Mouse (Mus musculus) heart, embryonic 16.5 days (tissue): ENCODE data around the gene Akr1e1. TPM values are rescaled to one million over a fixed set of nuclear protein-coding genes. Genes with fewer than 3 reads are reported as not detected.
"Not testable (repeated sequence)": the region's sequence is repeated elsewhere in the genome, so short reads cannot be mapped to it uniquely, and the experiment has no call there.

ENCODE experiments used
- ATAC-seq: fragments of 200-750 bp; cut with Nextera tagmentation; replicated peaks from 2 replicates; pipeline ENCODE4 v1.8.0; 2017; ENCODE audit warnings: moderate number of reproducible peaks; ENCODE audit not compliant: insufficient read depth, low FRiP score; ENCODE audit errors: extremely low read depth
- H3K27ac ChIP-seq: fragments of 300-500 bp; sonication (generic); 2 replicates; pipeline ENCODE4 v1.5.1; 2014; ENCODE audit warnings: mild to moderate bottlenecking, low read length, control low read depth, moderate library complexity
- H3K27me3 ChIP-seq: fragments of 300-500 bp; sonication (generic); 2 replicates; pipeline ENCODE4 v1.6.1; 2014; ENCODE audit warnings: low read length, mixed read lengths; ENCODE audit not compliant: control insufficient read depth, insufficient read depth
- H3K36me3 ChIP-seq: fragments of 300-500 bp; sonication (generic); 2 replicates; pipeline ENCODE4 v1.6.1; 2014; ENCODE audit not compliant: control insufficient read depth, insufficient read depth
- H3K4me1 ChIP-seq: fragments of 300-500 bp; sonication (generic); 2 replicates; pipeline ENCODE4 v1.6.1; 2014; ENCODE audit warnings: low read length, mixed read lengths; ENCODE audit not compliant: control insufficient read depth, insufficient read depth
- H3K4me2 ChIP-seq: fragments of 300-500 bp; sonication (generic); 2 replicates; pipeline ENCODE4 v1.6.1; 2014; ENCODE audit warnings: low read depth, mild to moderate bottlenecking, control low read depth, low read length
- H3K4me3 ChIP-seq: fragments of 300-500 bp; sonication (generic); 2 replicates; pipeline ENCODE4 v1.5.1; 2014; ENCODE audit warnings: mild to moderate bottlenecking, control low read depth, low read length
- H3K9ac ChIP-seq: fragments of 300-500 bp; sonication (generic); 2 replicates; pipeline ENCODE4 v1.6.1; 2014; ENCODE audit warnings: low read length, control low read depth
- H3K9me3 ChIP-seq: fragments of 300-500 bp; sonication (generic); replicated peaks from 2 replicates; pipeline ENCODE4 v1.6.1; 2016; ENCODE audit warnings: low read length; ENCODE audit not compliant: control insufficient read depth
- WGBS: fragments of 180-500 bp; shearing (Covaris S2); extraction: QIAGEN DNeasy Blood & Tissue Kit; methylation state at CpG from one replicate; pipeline ENCODE4 v1.1.7; 2014; 5-methylcytosine and 5-hydroxymethylcytosine counted together
- polyA plus RNA-seq: library from polyadenylated mRNA; unstranded; fragments of >200 nt; fragmentation: Nextera tagmentation; extraction: Ambion mirVana; gene quantifications from 2 replicates; pipeline ENCODE4 v1.2.1, GENCODE M21; 2015

The Akr1e1 gene
- 42.2 and 47.6 TPM in 2 replicates for polyA plus RNA-seq

DNA sequence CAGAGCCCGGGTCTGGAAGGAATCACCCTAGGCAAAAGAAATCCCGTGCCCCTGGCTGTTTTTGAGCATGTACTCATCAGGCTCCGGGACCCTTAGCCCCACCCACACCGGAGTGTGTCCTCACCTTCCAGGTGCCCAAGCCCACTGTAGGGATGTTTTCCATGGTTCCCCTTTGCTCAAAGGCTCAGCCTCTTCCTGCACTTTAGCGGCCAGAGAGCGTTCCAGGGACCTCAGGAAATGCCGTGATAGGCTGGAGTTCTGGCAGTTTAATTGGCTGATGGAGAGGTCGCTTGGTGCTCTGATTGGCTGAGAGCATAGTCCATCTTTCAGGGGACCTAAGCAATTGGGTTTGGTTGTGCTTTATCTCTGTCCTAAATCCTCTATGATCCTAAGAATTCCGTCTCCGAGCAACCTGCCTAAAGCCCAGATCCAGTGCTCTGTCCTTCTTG is at the start of gene Akr1e1:
Gene Akr1e1 (minus strand): TSS at position 214 of the 449 bp plus-strand sequence.
- H3K4me1 ChIP-seq: peaks cover 2% of the 10 kb centered on the region; the same call in 1 of the 2 replicates
- peak; percentile 100 for ATAC-seq
- peak within 1 kb of the TSS; percentile 81 for H3K4me2 ChIP-seq
- H3K9ac ChIP-seq: peak within 1 kb of the TSS; percentile 75
- no peaks in the 10 kb centered on the region for H3K9me3 ChIP-seq
- peak within 1 kb of the TSS; percentile 64 for H3K4me3 ChIP-seq
- WGBS: 5% methylated on average over 10 of the region's 10 CpGs
- no peaks in the 10 kb centered on the region for H3K36me3 ChIP-seq
- no peaks in the 10 kb centered on the region; the same call in 1 of the 2 replicates for H3K27me3 ChIP-seq
- peak within 1 kb of the TSS; percentile 50 for H3K27ac ChIP-seq

DNA sequence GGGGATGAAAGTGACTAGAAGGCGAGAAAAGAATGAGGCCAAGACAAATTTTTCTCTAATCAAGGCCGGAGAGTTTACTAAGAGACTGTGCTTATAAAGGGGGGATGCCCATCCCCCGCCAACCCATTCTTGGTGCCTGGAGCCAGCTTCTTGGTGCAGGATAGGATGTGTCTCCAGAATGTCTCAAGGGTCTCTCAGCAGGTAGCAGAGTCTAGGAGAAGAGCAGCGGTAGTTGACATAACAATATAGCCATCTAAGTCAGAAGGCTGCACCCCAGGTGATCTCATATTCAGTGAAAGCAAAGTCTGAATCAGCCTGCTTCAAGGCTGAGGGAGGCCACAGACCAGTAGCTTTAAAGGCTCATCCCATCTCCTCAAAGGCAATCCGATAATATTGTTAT is 49.4 kb upstream of the Akr1e1 start:
- no peaks in the 10 kb centered on the region for H3K9me3 ChIP-seq
- H3K4me3 ChIP-seq: no peak overlapping the region
- no peak for ATAC-seq
- 76% methylated on average over 5 of the region's 5 CpGs for whole genome bisulfite sequencing
- no peak overlapping the region for H3K27ac ChIP-seq
- H3K36me3 ChIP-seq: no peaks in the 10 kb centered on the region
- no peaks in the 10 kb centered on the region for H3K4me1 ChIP-seq
- H3K9ac ChIP-seq: no peak overlapping the region
- no peaks in the 10 kb centered on the region for H3K27me3 ChIP-seq
- no peak overlapping the region for H3K4me2 ChIP-seq

DNA sequence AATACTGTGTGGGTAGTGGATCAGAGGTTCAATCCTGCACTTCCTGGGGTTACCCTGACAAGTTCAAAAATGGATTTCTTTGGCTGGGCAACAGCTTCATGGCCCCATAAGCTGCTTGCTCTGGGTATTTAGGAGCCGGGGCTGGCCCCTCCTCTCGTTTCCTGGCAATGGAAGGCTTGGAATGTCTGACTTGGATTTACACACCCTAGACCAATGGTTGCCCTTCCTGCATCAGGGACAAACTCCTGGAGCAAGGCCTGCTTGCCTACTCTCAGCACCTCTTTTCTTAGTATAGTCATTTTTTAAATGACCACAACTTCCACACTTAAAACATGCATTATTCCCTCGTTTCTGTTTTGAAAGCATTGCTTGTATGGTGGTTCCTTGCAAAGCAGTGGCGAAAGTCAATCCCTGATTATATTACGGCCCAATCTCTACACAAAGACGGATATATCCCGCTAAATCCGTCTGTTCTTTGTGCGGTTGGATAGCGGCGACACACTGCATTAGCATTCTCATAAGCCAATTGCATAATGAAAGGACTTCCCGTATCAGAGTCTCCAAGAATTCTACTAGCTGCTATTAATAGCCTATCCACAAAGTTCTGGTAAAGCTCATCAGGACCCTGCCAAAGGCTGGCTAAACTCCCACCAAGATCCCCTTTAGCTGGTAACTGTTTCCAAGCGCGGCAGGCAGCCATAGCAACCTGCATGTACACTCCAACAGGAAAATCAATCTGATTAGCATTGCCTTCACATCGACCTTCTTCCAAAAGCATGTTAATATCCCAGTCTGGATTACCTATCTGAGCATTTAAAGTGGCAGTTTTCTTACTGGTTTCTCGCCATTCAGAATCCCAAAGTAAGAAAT is 47.5 kb upstream of the Akr1e1 start:
- no peaks in the 10 kb centered on the region for H3K27me3 ChIP-seq
- H3K4me1 ChIP-seq: no peaks in the 10 kb centered on the region
- no peaks in the 10 kb centered on the region for H3K36me3 ChIP-seq
- H3K4me2 ChIP-seq: no peak overlapping the region
- H3K27ac ChIP-seq: peak overlapping the region; percentile 45; the same call in 1 of the 2 replicates
- no peak overlapping the region for H3K9ac ChIP-seq
- no peaks in the 10 kb centered on the region for H3K9me3 ChIP-seq
- ATAC-seq: no peak
- H3K4me3 ChIP-seq: no peak overlapping the region
- WGBS: 68% methylated on average over 16 of the region's 16 CpGs

DNA sequence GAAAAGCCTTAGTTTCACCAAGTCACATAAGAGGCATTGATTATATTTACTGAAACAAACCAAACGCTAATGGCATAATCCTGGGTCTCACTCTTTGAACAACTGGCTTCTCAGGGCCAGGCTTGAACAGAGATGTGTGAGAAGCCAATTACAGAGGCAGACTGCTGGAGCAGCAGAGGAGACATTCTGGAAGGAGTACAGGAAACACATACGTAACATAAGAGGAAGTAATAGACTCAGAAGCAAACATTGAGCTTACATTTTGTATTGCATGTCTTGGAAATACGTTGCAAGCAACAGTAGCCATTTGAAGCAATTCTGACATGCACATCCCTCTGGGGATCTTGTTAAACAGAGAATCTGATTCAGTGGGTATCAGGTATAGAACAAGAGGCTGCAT is 41.2 kb upstream of the Akr1e1 start:
- H3K4me3 ChIP-seq: no peak overlapping the region
- H3K9ac ChIP-seq: no peak overlapping the region
- H3K9me3 ChIP-seq: no peaks in the 10 kb centered on the region
- 66% methylated on average over 3 of the region's 3 CpGs for WGBS
- no peaks in the 10 kb centered on the region for H3K36me3 ChIP-seq
- no peaks in the 10 kb centered on the region for H3K4me1 ChIP-seq
- no peak overlapping the region for H3K27ac ChIP-seq
- no peak overlapping the region for H3K4me2 ChIP-seq
- no peak for ATAC-seq
- H3K27me3 ChIP-seq: no peaks in the 10 kb centered on the region

DNA sequence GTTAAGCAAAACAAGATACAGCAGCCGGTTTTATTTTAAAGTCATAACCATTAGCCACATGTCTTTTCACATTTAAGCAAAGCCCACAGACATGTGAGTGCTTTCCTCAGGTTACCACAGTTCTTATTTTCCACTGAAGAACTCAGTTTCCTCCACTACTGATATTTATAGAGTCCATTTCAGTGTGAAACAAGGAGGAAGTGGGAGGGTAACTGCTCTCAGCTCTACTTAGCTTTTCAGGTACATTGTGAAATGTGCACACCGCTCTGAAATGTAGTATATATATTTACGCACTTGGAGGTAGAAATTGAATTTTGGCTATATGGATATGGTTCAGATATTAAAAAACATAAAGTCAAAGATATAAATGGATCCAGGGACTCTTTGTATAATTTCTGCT is 36.3 kb upstream of the Akr1e1 start:
- H3K27me3 ChIP-seq: no peaks in the 10 kb centered on the region
- 92% methylated on average over 3 of the region's 3 CpGs for WGBS
- H3K4me1 ChIP-seq: no peaks in the 10 kb centered on the region
- no peak overlapping the region for H3K4me3 ChIP-seq
- H3K36me3 ChIP-seq: no peaks in the 10 kb centered on the region
- no peak for ATAC-seq
- H3K9ac ChIP-seq: no peak overlapping the region
- H3K27ac ChIP-seq: no peak overlapping the region
- H3K9me3 ChIP-seq: no peaks in the 10 kb centered on the region
- H3K4me2 ChIP-seq: no peak overlapping the region

DNA sequence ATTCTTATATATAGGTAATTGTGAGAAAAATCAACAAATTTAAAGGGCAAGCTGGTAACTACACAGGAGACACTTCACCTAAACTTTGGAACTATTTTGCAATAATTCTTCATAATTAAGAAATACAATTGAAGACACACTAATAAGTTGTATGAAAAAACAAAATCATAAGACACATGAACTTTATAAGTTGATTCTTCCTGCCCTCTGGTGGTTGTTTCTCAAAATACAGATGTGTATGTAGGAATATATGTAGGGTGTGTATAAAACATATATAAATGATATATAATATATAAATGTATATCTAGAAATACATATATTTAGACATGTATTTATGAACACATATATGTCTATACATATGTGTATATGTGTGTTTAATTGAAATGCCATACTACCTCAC is 1.9 kb upstream of the Akr1e1 start:
- Histone ChIP-seq H3K4me1 (peaks cover 2% of the 10 kb centered on the region; the same call in 1 of the 2 replicates), H3K9me3 (no peaks in the 10 kb centered on the region), H3K4me2 (no peak overlapping the region), H3K27me3 (no peaks in the 10 kb centered on the region; the same call in 1 of the 2 replicates), H3K4me3 (no peak overlapping the region), H3K36me3 (no peaks in the 10 kb centered on the region), H3K9ac (no peak overlapping the region), H3K27ac (no peak overlapping the region)
- no peak for ATAC-seq

DNA sequence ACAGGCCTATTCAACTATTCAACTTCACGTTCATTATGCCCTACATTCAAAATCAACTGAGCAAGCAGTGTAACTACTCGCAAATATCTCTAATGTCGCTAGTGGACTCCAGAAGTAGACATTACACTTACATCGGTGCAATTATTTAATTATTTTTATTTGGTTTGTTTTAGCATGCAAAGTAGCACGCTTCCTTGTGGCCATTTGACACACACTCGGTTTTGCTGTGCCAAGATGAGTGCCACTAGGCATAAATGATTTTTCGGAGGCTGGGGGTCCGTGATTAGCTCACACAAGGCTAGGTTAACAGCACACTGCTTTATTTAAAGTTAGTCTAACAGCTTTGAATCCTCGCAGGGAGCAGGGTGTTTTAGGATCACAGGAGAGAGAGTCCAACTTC is 444 bp downstream of the Akr1e1 start:
- Histone ChIP-seq H3K4me3 (peak overlapping the region; percentile 64), H3K9ac (peak overlapping the region; percentile 75), H3K27ac (peak overlapping the region; percentile 50), H3K9me3 (no peaks in the 10 kb centered on the region), H3K4me2 (peak overlapping the region; percentile 81), H3K27me3 (no peaks in the 10 kb centered on the region; the same call in 1 of the 2 replicates), H3K36me3 (no peaks in the 10 kb centered on the region; the same call in 1 of the 2 replicates), H3K4me1 (peaks cover 5% of the 10 kb centered on the region)
- peak; percentile 16; the same call in 1 of the 2 replicates for ATAC-seq
- WGBS: 28% methylated on average over 9 of the region's 9 CpGs

DNA sequence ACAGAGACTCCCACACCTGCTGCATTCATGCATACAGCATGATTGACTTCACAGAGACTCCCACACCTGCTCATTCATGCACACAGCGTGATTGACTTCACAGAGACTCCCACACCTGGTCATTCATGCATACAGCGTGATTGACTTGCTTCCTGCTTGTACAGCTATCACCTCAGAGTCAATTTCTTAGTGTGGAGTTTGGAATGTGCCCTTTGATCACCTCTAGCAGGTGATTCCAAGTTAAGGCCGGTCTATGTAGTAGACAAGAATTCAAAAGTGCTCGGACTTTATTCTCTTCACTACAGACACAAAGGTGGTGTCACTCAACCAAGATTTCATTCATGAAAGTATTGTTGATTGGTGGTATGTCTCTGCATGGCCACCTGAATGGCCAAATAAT is 2.2 kb downstream of the Akr1e1 start:
- Histone ChIP-seq H3K36me3 (no peaks in the 10 kb centered on the region; the same call in 1 of the 2 replicates), H3K4me3 (no peak overlapping the region), H3K4me2 (no peak overlapping the region), H3K27me3 (no peaks in the 10 kb centered on the region), H3K9ac (no peak overlapping the region), H3K4me1 (peaks cover 5% of the 10 kb centered on the region), H3K27ac (no peak overlapping the region), H3K9me3 (no peaks in the 10 kb centered on the region)
- no peak for ATAC-seq
- 88% methylated on average over 4 of the region's 4 CpGs for WGBS

DNA sequence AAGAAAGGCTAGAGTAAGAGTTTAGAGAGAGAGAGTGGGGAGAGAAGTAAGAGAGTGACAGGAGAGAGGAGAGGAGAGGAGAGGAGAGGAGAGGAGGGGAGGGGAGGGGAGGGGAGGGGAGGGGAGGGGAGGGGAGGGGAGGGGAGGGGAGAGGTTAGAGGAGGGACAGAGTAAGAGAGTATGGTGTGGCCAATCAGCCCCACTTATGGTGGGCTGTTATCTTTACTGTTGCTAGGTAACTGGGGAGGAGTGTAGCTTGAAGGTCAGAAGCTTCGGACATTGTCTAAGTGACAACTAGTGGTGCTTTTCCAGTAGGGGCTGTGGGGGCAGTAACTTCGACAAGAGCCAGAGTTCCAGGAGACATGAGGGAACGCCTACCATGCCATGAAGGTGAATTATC is 5.5 kb downstream of the Akr1e1 start:
- H3K4me3 ChIP-seq, H3K4me1 ChIP-seq, H3K27me3 ChIP-seq, H3K9ac ChIP-seq, H3K9me3 ChIP-seq, H3K27ac ChIP-seq, ATAC-seq, H3K4me2 ChIP-seq, H3K36me3 ChIP-seq: not testable (repeated sequence)
- WGBS: 36% methylated on average over 3 of the region's 3 CpGs
